Mouse (Mus musculus): ENCODE results near the gene Psme3. TPM values are rescaled to one million over a fixed set of nuclear protein-coding genes. Genes with fewer than 3 reads are reported as not detected.

Gene Psme3
- total and polyA plus RNA-seq, 3 experiments, result 68.8 to 300 (median 113) TPM

DNA sequence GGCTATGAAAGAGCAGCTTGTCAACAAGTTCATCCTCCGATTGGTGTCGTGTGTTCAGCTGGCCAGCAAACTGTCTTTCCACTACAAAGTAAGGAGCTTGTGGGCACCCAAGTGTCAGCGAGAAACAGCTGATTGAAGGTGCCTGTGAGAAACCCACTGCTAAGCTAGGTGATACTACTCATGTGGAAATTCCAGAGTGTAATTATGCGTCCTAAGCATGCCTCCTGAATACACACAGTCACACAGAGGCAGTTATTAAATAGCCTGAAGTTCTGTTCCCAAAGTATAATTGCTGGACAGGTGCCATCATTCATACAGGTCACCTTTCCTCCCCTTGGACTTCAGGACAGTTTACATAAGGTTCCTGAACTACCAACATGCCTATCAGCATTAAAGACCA, 32.2 kb upstream of the Psme3 start:
- Histone ChIP-seq H3K9me3 (replicated peaks) (no peaks in the 10 kb centered on the region), H3K36me3 (replicated peaks) (peaks cover 37% of the 10 kb centered on the region), H3K4me3 (ENCODE audit: low read depth, low read length) (no peak overlapping the region), H3K4me1 (ENCODE audit: insufficient read depth, low read depth, low read length) (peaks cover 12% of the 10 kb centered on the region), H3K27me3 (ENCODE audit: insufficient read depth, low read length) (no peaks in the 10 kb centered on the region)
- DNase-seq (ENCODE audit: low spot score) (no peak), ATAC-seq (ENCODE audit: extremely low read depth, insufficient number of reproducible peaks, low FRiP score, poor library complexity, severe bottlenecking) (no peak)
- TF ChIP-seq GATA2 (IDR thresholded peaks at IDR 0.05; ENCODE audit: borderline replicate concordance, low read depth, low read length) (no peak), POLR2AphosphoS5 (IDR thresholded peaks at IDR 0.05; ENCODE audit: insufficient replicate concordance, low read depth, low read length) (no peak), CTCF (IDR thresholded peaks at IDR 0.05; ENCODE audit: low read depth, low read length) (no peak), GATA1 (IDR thresholded peaks at IDR 0.05; ENCODE audit: borderline replicate concordance, low read length) (no peak), TAL1 (conservative IDR thresholded peaks at IDR 0.05; ENCODE audit: low read depth, low read length) (no peak)

DNA sequence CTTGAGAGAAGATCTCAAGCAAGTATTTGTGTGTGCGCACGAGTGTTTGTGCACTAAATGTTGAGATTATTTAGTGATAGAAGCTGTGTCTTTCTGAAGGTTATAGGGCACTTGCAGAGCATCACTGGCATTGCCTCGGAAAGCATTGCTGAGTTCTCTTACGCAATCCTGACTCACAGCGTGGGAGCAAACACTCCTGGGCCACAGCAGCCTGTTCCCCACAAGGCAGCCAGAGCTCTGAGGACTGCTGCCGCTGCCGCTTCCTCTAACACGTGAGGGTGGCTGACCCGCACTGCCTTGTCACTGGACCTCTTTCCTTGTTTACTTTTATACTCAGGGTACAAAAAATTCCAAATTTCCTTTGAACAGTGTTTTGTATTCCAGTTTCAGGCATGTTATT, 28.7 kb upstream of the Psme3 start:
- H3K27me3 ChIP-seq (ENCODE audit: insufficient read depth, low read length), result no peaks in the 10 kb centered on the region
- ATAC-seq (ENCODE audit: extremely low read depth, insufficient number of reproducible peaks, low FRiP score, poor library complexity, severe bottlenecking) (no peak), DNase-seq (ENCODE audit: low spot score) (no peak)
- H3K4me3 ChIP-seq (ENCODE audit: low read depth, low read length), result no peak overlapping the region
- H3K4me1 ChIP-seq (ENCODE audit: insufficient read depth, low read depth, low read length), result no peaks in the 10 kb centered on the region
- H3K9me3 ChIP-seq (replicated peaks), result no peaks in the 10 kb centered on the region
- TF ChIP-seq POLR2AphosphoS5 (IDR thresholded peaks at IDR 0.05; ENCODE audit: insufficient replicate concordance, low read depth, low read length), result no peak
- TF ChIP-seq GATA1 (IDR thresholded peaks at IDR 0.05; ENCODE audit: borderline replicate concordance, low read length), result no peak
- TF ChIP-seq GATA2 (IDR thresholded peaks at IDR 0.05; ENCODE audit: borderline replicate concordance, low read depth, low read length), result no peak
- TF ChIP-seq TAL1 (conservative IDR thresholded peaks at IDR 0.05; ENCODE audit: low read depth, low read length), result no peak
- TF ChIP-seq CTCF (IDR thresholded peaks at IDR 0.05; ENCODE audit: low read depth, low read length), result no peak
- H3K36me3 ChIP-seq (replicated peaks), result peaks cover 72% of the 10 kb centered on the region

DNA sequence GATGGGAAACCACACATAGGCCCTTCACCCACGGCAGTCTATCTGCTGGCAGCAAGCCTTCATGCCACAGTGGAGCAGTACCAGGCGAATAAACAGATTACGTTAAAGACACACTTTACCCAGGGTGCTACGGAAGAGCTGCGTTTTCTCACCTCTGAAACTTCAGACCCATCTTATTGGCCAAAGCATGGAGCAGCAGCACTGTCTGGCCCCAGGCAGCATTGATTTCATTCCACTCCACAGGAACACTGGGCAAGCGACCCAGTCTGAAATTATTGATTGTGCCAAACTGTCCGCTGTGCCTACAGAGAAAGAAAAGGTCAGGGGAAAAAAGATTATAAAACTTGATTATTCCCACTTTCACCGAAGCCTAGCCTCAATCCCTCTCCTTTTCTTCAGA, 24.8 kb upstream of the Psme3 start:
- DNase-seq (ENCODE audit: low spot score) (no peak), ATAC-seq (ENCODE audit: extremely low read depth, insufficient number of reproducible peaks, low FRiP score, poor library complexity, severe bottlenecking) (no peak)
- no peaks in the 10 kb centered on the region for H3K9me3 ChIP-seq (replicated peaks)
- H3K4me1 ChIP-seq (ENCODE audit: insufficient read depth, low read depth, low read length), result no peaks in the 10 kb centered on the region
- H3K27me3 ChIP-seq (ENCODE audit: insufficient read depth, low read length), result no peaks in the 10 kb centered on the region
- H3K4me3 ChIP-seq (ENCODE audit: low read depth, low read length), result no peak overlapping the region
- H3K36me3 ChIP-seq (replicated peaks), result peaks cover 96% of the 10 kb centered on the region
- no peak for TF ChIP-seq GATA1 (IDR thresholded peaks at IDR 0.05; ENCODE audit: borderline replicate concordance, low read length)
- TF ChIP-seq CTCF (IDR thresholded peaks at IDR 0.05; ENCODE audit: low read depth, low read length), result no peak
- no peak for TF ChIP-seq GATA2 (IDR thresholded peaks at IDR 0.05; ENCODE audit: borderline replicate concordance, low read depth, low read length)
- no peak for TF ChIP-seq TAL1 (conservative IDR thresholded peaks at IDR 0.05; ENCODE audit: low read depth, low read length)
- TF ChIP-seq POLR2AphosphoS5 (IDR thresholded peaks at IDR 0.05; ENCODE audit: insufficient replicate concordance, low read depth, low read length), result no peak

- DNase-seq (ENCODE audit: low spot score), result no peak
- TF ChIP-seq GATA1 (IDR thresholded peaks at IDR 0.05; ENCODE audit: borderline replicate concordance, low read length) (no peak), TAL1 (conservative IDR thresholded peaks at IDR 0.05; ENCODE audit: low read depth, low read length) (no peak), POLR2AphosphoS5 (IDR thresholded peaks at IDR 0.05; ENCODE audit: insufficient replicate concordance, low read depth, low read length) (no peak), GATA2 (IDR thresholded peaks at IDR 0.05; ENCODE audit: borderline replicate concordance, low read depth, low read length) (no peak), CTCF (IDR thresholded peaks at IDR 0.05; ENCODE audit: low read depth, low read length) (no peak)
- peaks cover 6% of the 10 kb centered on the region for H3K4me1 ChIP-seq (ENCODE audit: insufficient read depth, low read depth, low read length)
- no peaks in the 10 kb centered on the region for H3K9me3 ChIP-seq (replicated peaks)
- peaks cover 100% of the 10 kb centered on the region for H3K36me3 ChIP-seq (replicated peaks)
- ATAC-seq (ENCODE audit: extremely low read depth, insufficient number of reproducible peaks, low FRiP score, poor library complexity, severe bottlenecking), result no peak
- H3K4me3 ChIP-seq (ENCODE audit: low read depth, low read length), result no peak overlapping the region
- no peaks in the 10 kb centered on the region for H3K27me3 ChIP-seq (ENCODE audit: insufficient read depth, low read length)
Measured at GRCm38 (mm10) chr11:101295191-101295590, 20.8 kb upstream of the Psme3 start.

- peaks cover 53% of the 10 kb centered on the region for H3K36me3 ChIP-seq (replicated peaks)
- no peaks in the 10 kb centered on the region for H3K9me3 ChIP-seq (replicated peaks)
- H3K4me3 ChIP-seq (ENCODE audit: low read depth, low read length), result peak overlapping the region; percentile 83
- H3K27me3 ChIP-seq (ENCODE audit: insufficient read depth, low read length), result no peaks in the 10 kb centered on the region
- ATAC-seq (ENCODE audit: extremely low read depth, insufficient number of reproducible peaks, low FRiP score, poor library complexity, severe bottlenecking) (no peak), DNase-seq (ENCODE audit: low spot score) (no peak)
- H3K4me1 ChIP-seq (ENCODE audit: insufficient read depth, low read depth, low read length), result peaks cover 28% of the 10 kb centered on the region
- no peak for TF ChIP-seq GATA1 (IDR thresholded peaks at IDR 0.05; ENCODE audit: borderline replicate concordance, low read length)
- TF ChIP-seq GATA2 (IDR thresholded peaks at IDR 0.05; ENCODE audit: borderline replicate concordance, low read depth, low read length), result no peak
- no peak for TF ChIP-seq CTCF (IDR thresholded peaks at IDR 0.05; ENCODE audit: low read depth, low read length)
- TF ChIP-seq POLR2AphosphoS5 (IDR thresholded peaks at IDR 0.05; ENCODE audit: insufficient replicate concordance, low read depth, low read length), result no peak
- TF ChIP-seq TAL1 (conservative IDR thresholded peaks at IDR 0.05; ENCODE audit: low read depth, low read length), result no peak
Measured at GRCm38 (mm10) chr11:101300881-101301280, 15.1 kb upstream of the Psme3 start.

DNA sequence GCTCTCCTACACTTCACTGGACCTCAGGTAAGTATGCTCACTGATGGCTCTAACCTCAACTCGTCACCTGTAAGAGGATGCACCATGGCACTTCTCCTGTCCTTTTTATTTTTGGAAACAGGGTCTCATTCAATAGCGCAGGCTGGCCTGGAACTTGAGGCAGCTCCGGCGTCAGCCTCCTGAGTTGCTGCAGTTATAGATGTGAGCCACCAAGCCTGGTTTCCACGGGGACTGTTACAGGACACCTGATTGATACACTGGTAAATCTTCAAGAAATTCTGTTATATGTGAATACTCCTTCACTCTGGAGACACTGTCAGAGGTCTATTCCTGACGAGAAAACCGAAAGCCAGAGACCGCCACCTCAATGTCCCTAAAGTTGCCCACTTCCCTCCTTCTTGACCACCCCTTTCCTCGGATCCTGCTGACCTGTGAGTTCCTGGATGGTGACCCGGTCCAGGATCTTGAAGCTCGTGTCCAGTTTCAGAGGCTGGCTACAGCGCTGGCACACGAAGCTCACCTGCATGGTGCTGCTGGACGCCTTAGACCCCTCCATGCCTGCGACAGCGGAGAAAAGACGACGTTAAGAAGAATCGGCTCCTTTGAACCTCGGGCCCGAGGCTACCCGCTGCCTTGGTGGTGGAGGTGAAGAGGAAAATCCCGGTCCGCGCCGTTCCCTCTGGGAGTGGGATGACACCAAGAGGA, 14.6 kb upstream of the Psme3 start:
- no peaks in the 10 kb centered on the region for H3K27me3 ChIP-seq (ENCODE audit: insufficient read depth, low read length)
- no peaks in the 10 kb centered on the region for H3K9me3 ChIP-seq (replicated peaks)
- H3K36me3 ChIP-seq (replicated peaks), result peaks cover 47% of the 10 kb centered on the region
- TF ChIP-seq GATA2 (IDR thresholded peaks at IDR 0.05; ENCODE audit: borderline replicate concordance, low read depth, low read length), result no peak
- TF ChIP-seq CTCF (IDR thresholded peaks at IDR 0.05; ENCODE audit: low read depth, low read length), result no peak
- TF ChIP-seq TAL1 (conservative IDR thresholded peaks at IDR 0.05; ENCODE audit: low read depth, low read length), result no peak
- TF ChIP-seq POLR2AphosphoS5 (IDR thresholded peaks at IDR 0.05; ENCODE audit: insufficient replicate concordance, low read depth, low read length), result no peak
- TF ChIP-seq GATA1 (IDR thresholded peaks at IDR 0.05; ENCODE audit: borderline replicate concordance, low read length), result no peak
- peak overlapping the region; percentile 83 for H3K4me3 ChIP-seq (ENCODE audit: low read depth, low read length)
- ATAC-seq (ENCODE audit: extremely low read depth, insufficient number of reproducible peaks, low FRiP score, poor library complexity, severe bottlenecking) (no peak), DNase-seq (ENCODE audit: low spot score) (no peak)
- H3K4me1 ChIP-seq (ENCODE audit: insufficient read depth, low read depth, low read length), result peaks cover 28% of the 10 kb centered on the region
